Comparison of ENCODE assay signal across 18 mouse cellular contexts in the genomic region with DNA sequence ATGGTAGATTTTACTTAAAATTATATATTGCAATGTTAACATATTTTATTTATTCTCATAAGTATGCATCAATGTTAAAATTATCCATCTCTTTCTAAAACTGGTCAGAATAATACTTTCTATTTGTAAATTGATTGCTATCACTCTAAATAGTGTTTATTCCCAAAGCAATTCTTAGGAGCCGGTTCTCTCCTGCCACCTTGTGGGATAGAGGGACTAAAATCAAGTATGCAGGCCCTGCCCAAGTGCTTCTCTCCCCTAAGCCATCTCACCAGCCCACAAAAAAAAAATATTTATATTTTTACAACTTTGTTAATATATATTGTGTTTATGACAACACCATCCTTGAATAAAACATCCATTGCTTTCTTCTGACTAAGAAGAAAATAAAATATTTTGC. TPM values are rescaled to one million over a fixed set of nuclear protein-coding genes. Genes with fewer than 3 reads are reported as not detected.
DNase-seq lines count a peak whose midpoint lies in the region; TF ChIP-seq lines count a peak whose summit lies in the region.
"Had no signal": no experiment of that assay in that cellular context is flagged by ENCODE, and none has a peak within 500 bp of the region (broad histone marks: within the 10 kb centered on the region; RNA-seq: fewer than 3 reads in every experiment).

No protein-coding gene starts in this region.

- no peaks in the 10 kb centered on the region for H3K27me3 ChIP-seq in heart, adult 2 months (ENCODE audit: control insufficient read depth, insufficient read depth, low read length)
- no peaks in the 10 kb centered on the region; a peak in 1 of 4 replicates for H3K27me3 ChIP-seq in MEL (ENCODE audit: control insufficient read depth in 1 of 2, insufficient read depth in 2 of 2, low read length in 2 of 2)
- H3K27me3 ChIP-seq: embryonic facial prominence, embryonic 15.5 days; intestine, embryonic 15.5 days; midbrain, embryonic 12.5 days had no signal

- intact Hi-C loops in heart, adult 2 months (cut with DNase I), result loop anchor here (10.0 kb wide), 1 partner anchor 342 kb away; a partner anchor contains a TSS
- intact Hi-C loops in heart, postnatal 10 days (cut with DNase I), result no loop called here

- peaks cover 11% of the 10 kb centered on the region for H3K4me1 ChIP-seq in heart, adult 2 months (ENCODE audit: control insufficient read depth, insufficient read depth, low read length)
- H3K4me1 ChIP-seq in MEL (ENCODE audit: control insufficient read depth in 1 of 2, insufficient read depth in 2 of 2, low read length in 2 of 2), result no peaks in the 10 kb centered on the region
- H3K4me1 ChIP-seq: embryonic facial prominence, embryonic 15.5 days; intestine, embryonic 15.5 days; midbrain, embryonic 12.5 days had no signal

- TF ChIP-seq POLR2A in heart, adult 2 months (IDR thresholded peaks at IDR 0.05; ENCODE audit: insufficient read depth, low read depth, low read length), result no peak
- no peak for TF ChIP-seq POLR2A in MEL (IDR thresholded peaks at IDR 0.05; ENCODE audit: control insufficient read depth in 1 of 2, insufficient read depth in 1 of 2, low read depth in 1 of 2, low read length in 2 of 2, poor library complexity in 1 of 2)

- no peak overlapping the region for H3K4me3 ChIP-seq in heart, adult 2 months
- H3K4me3 ChIP-seq in layer of hippocampus, adult 2 months, result no peak overlapping the region
- H3K4me3 ChIP-seq in MEL (ENCODE audit: control insufficient read depth in 1 of 2, insufficient read depth in 1 of 2, low read depth in 2 of 2, low read length in 2 of 2), result no peak overlapping the region
- H3K4me3 ChIP-seq: embryonic facial prominence, embryonic 15.5 days; intestine, embryonic 15.5 days; midbrain, embryonic 12.5 days; myocyte had no signal

- peaks cover 6% of the 10 kb centered on the region for H3K36me3 ChIP-seq in heart, adult 2 months (ENCODE audit: control insufficient read depth, insufficient read depth, low read length)
- H3K36me3 ChIP-seq in MEL (ENCODE audit: control insufficient read depth in 1 of 2, insufficient read depth in 2 of 2, low read length in 2 of 2), result no peaks in the 10 kb centered on the region
- H3K36me3 ChIP-seq: embryonic facial prominence, embryonic 15.5 days; intestine, embryonic 15.5 days; midbrain, embryonic 12.5 days had no signal

- H3K9ac ChIP-seq in heart, adult 2 months (ENCODE audit: low read depth, low read length), result no peak overlapping the region
- H3K9ac ChIP-seq in MEL (ENCODE audit: control insufficient read depth, low read depth, low read length, poor library complexity, severe bottlenecking), result no peak overlapping the region
- H3K9ac ChIP-seq: embryonic facial prominence, embryonic 15.5 days; hindbrain, embryonic 14.5 days; intestine, embryonic 15.5 days; liver, embryonic 14.5 days; midbrain, embryonic 12.5 days had no signal

- H3K9me3 ChIP-seq in MEL (replicated peaks; ENCODE audit: insufficient read depth, low read length), result no peaks in the 10 kb centered on the region
- H3K9me3 ChIP-seq: embryonic facial prominence, embryonic 15.5 days; intestine, embryonic 15.5 days; midbrain, embryonic 12.5 days had no signal

- H3K79me2 ChIP-seq in heart, adult 2 months (replicated peaks; ENCODE audit: control insufficient read depth, insufficient read depth, low read length), result no peaks in the 10 kb centered on the region
- no peaks in the 10 kb centered on the region for H3K79me2 ChIP-seq in MEL (ENCODE audit: control insufficient read depth, insufficient read depth, low read length, poor library complexity)

- peak; percentile 56 for TF ChIP-seq CTCF in heart, adult 2 months (IDR thresholded peaks at IDR 0.05)
- TF ChIP-seq CTCF in layer of hippocampus, adult 2 months (conservative IDR thresholded peaks at IDR 0.05), result peak; percentile 78
- TF ChIP-seq CTCF in MEL (IDR thresholded peaks at IDR 0.05 in 2 of 3, conservative IDR thresholded peaks at IDR 0.05 in 1 of 3; ENCODE audit: control insufficient read depth in 1 of 3, insufficient read depth in 1 of 3, low read depth in 2 of 3, low read length in 3 of 3, poor library complexity in 1 of 3, severe bottlenecking in 1 of 3), result peak in 1 of 3 experiments; percentile 13; a peak in 1 of 6 replicates

- no peak for TF ChIP-seq RAD21 in MEL (IDR thresholded peaks at IDR 0.05; ENCODE audit: low read depth, low read length)

- H3K27ac ChIP-seq in heart, adult 2 months, result no peak overlapping the region
- H3K27ac ChIP-seq in layer of hippocampus, adult 2 months, result no peak overlapping the region
- no peak overlapping the region for H3K27ac ChIP-seq in MEL (ENCODE audit: control insufficient read depth, low read depth, low read length)
- H3K27ac ChIP-seq: embryonic facial prominence, embryonic 15.5 days; hindbrain, embryonic 14.5 days; intestine, embryonic 15.5 days; liver, embryonic 14.5 days; midbrain, embryonic 12.5 days had no signal

- 43% methylated on average over 1 of the region's 1 CpGs for WGBS in heart, adult 2 months

- no peak for DNase-seq in heart, adult 2 months
- DNase-seq in heart, postnatal 10 days, result no peak
- peak in 1 of 2 experiments; percentile 51 for DNase-seq in layer of hippocampus, adult 2 months (ENCODE audit: low spot score in 2 of 2)
- DNase-seq in layer of hippocampus, postnatal 36 days, result no peak
- DNase-seq in MEL (ENCODE audit: low read depth, low spot score) (no peak), adipocyte (ENCODE audit: low spot score) (peak; percentile 49)
- DNase-seq in frontal cortex, postnatal 36 days (ENCODE audit: low spot score in 2 of 2), result no peak
- DNase-seq: cerebellum, postnatal 25 days; gastrocnemius, postnatal 25 days; heart, postnatal 14 days; kidney, postnatal 14 days; thymus, postnatal 36 days had no signal

- no peak for TF ChIP-seq EP300 in heart, adult 2 months (IDR thresholded peaks at IDR 0.05; ENCODE audit: insufficient read depth, low read depth, low read length)
- TF ChIP-seq EP300 in MEL (IDR thresholded peaks at IDR 0.05; ENCODE audit: low read depth in 1 of 2, low read length in 2 of 2), result no peak

TF ChIP-seq in MEL, 35 proteins besides CTCF, POLR2A, EP300 and RAD21:
- TF ChIP-seq SMC3 (IDR thresholded peaks at IDR 0.05; ENCODE audit: low read depth, low read length), result peak; percentile 10; the same call in 1 of the 2 replicates
- no peak for TF ChIP-seq CHD1 (IDR thresholded peaks at IDR 0.05; ENCODE audit: low read depth, low read length)

RNA-seq across cellular contexts. Expression of a gene that starts 9.5 kb away (rescaled TPM):
- total RNA-seq in heart, adult 2 months (2021), result 10 to 100 TPM; 17.5 to 24.0 TPM
- 18.0 and 21.0 TPM in 2 replicates for polyA plus RNA-seq in heart, adult 2 months (2012; rRNA removed)
- 10 to 100 TPM; 45.4 to 46.2 TPM for total RNA-seq in heart, postnatal 10 days (2021)
- total RNA-seq in layer of hippocampus, adult 2 months (2021), result 10 to 100 TPM; 13.9 to 14.2 TPM
- 10 to 100 TPM; 12.7 to 13.2 TPM for total RNA-seq in layer of hippocampus, postnatal 36 days (2021)
- total RNA-seq in MEL (2012; rRNA removed), result not detected in 2 replicates
- not detected for polyA plus RNA-seq in MEL (2012; ENCODE audit: insufficient read depth in 1 of 2, insufficient read length in 2 of 2, low read depth in 1 of 2, low replicate concordance in 2 of 2, missing spikeins in 1 of 2)

RNA-seq across cellular contexts. Expression of a gene that starts 47.1 kb away (rescaled TPM):
- total RNA-seq in heart, adult 2 months (2021), result not detected
- not detected in 2 replicates for polyA plus RNA-seq in heart, adult 2 months (2012; rRNA removed)
- total RNA-seq in heart, postnatal 10 days (2021), result not detected
- 1 to 10 TPM; 6.2 to 6.5 TPM for total RNA-seq in layer of hippocampus, adult 2 months (2021)
- total RNA-seq in layer of hippocampus, postnatal 36 days (2021), result 1 to 10 TPM; 5.9 to 6.6 TPM
- total RNA-seq in MEL (2012; rRNA removed), result not detected in 2 replicates
- not detected for polyA plus RNA-seq in MEL (2012; ENCODE audit: insufficient read depth in 1 of 2, insufficient read length in 2 of 2, low read depth in 1 of 2, low replicate concordance in 2 of 2, missing spikeins in 1 of 2)
- total RNA-seq: gastrocnemius, postnatal 25 days; heart, postnatal 14 days had no signal
- polyA plus RNA-seq: liver, embryonic 14.5 days; myocyte had no signal

Comparison
In these comparisons a context has a peak if more than half of its experiments do, and no peak if none do; other contexts are left out.
1. RNA of a gene that starts 9.5 kb away (total RNA-seq): 45.4 to 46.2 TPM in heart, postnatal 10 days, 17.5 to 24.0 TPM in heart, adult 2 months, 13.9 to 14.2 TPM in layer of hippocampus, adult 2 months and 12.7 to 13.2 TPM in layer of hippocampus, postnatal 36 days; not detected in MEL; every median in the first group is over 10 times any median in the second.